Mouse (Mus musculus) CH12.LX (cell line): Measurements from ENCODE around the gene Sel1l. TPM values are rescaled to one million over a fixed set of nuclear protein-coding genes. Genes with fewer than 3 reads are reported as not detected.

ENCODE experiments used
- DNase-seq: peaks from one replicate; pipeline ENCODE4 v3.0.0-alpha.2; 2013; ENCODE audit errors: extremely low read depth
- H3K27ac ChIP-seq: 2 replicates; pipeline ENCODE4 v1.5.1; 2012; ENCODE audit warnings: low read depth, mild to moderate bottlenecking, control low read depth, moderate library complexity; ENCODE audit not compliant: insufficient read depth
- H3K27me3 ChIP-seq: replicated peaks from 2 replicates; pipeline ENCODE3; 2012; ENCODE audit warnings: inconsistent platforms
- H3K36me3 ChIP-seq, 2 experiments: replicated peaks in 1 of 2; 2 replicates each; pipeline versions ENCODE3 to v1.6.1; 2012; ENCODE audit warnings: inconsistent platforms in 1 of 2, low read length in 1 of 2, mild to moderate bottlenecking in 1 of 2, mixed read lengths in 1 of 2, moderate library complexity in 1 of 2; ENCODE audit not compliant: control insufficient read depth in 1 of 2, insufficient read depth in 1 of 2
- H3K4me1 ChIP-seq, 2 experiments: 2 replicates each; pipeline ENCODE4 v1.6.1; 2012; ENCODE audit warnings: inconsistent platforms in 1 of 2, moderate library complexity in 1 of 2; ENCODE audit not compliant: insufficient read depth in 2 of 2, control insufficient read depth in 1 of 2
- H3K4me2 ChIP-seq: 2 replicates; pipeline ENCODE4 v1.6.1; 2012; ENCODE audit warnings: low read depth, mild to moderate bottlenecking, control low read depth; ENCODE audit not compliant: poor library complexity, insufficient read depth, severe bottlenecking
- H3K4me3 ChIP-seq, 3 experiments: fragments of 150-350 bp in 1 of 3; sonication (generic) in 1 of 3; replicated peaks in 1 of 3; 2 replicates each; pipeline versions ENCODE3 to v1.5.1; 2011 to 2012; ENCODE audit warnings: low read depth in 2 of 3, low read length in 2 of 3, mild to moderate bottlenecking in 2 of 3, moderate library complexity in 2 of 3, control low read depth in 1 of 3, improper control_type of control experiment in 1 of 3, inconsistent platforms in 1 of 3, mixed read lengths in 1 of 3; ENCODE audit not compliant: poor library complexity in 1 of 3
- H3K79me2 ChIP-seq: replicated peaks from 2 replicates; pipeline ENCODE4 v1.6.1; 2012; ENCODE audit warnings: mild to moderate bottlenecking, moderate library complexity; ENCODE audit not compliant: control insufficient read depth, poor library complexity, insufficient read depth, severe bottlenecking; ENCODE audit errors: extremely low read depth
- H3K9ac ChIP-seq: 2 replicates; pipeline ENCODE4 v1.6.1; 2012; ENCODE audit warnings: low read depth, mild to moderate bottlenecking, control low read depth, moderate library complexity; ENCODE audit not compliant: insufficient read depth
- H3K9me3 ChIP-seq: replicated peaks from 2 replicates; pipeline ENCODE3; 2012; ENCODE audit warnings: low read length, inconsistent platforms, mixed read lengths
- BHLHE40 ChIP-seq: IDR thresholded peaks from 2 replicates; pipeline ENCODE4 v1.6.1; 2011; ENCODE audit warnings: mild to moderate bottlenecking, low read depth, low read length, improper control_type of control experiment
- CHD1 ChIP-seq: IDR thresholded peaks from 2 replicates; pipeline ENCODE4 v1.6.1; 2012; ENCODE audit warnings: low read depth, low read length, improper control_type of control experiment, inconsistent platforms
- CHD2 ChIP-seq: IDR thresholded peaks from 2 replicates; pipeline ENCODE4 v1.6.1; 2011; ENCODE audit warnings: low read length, improper control_type of control experiment
- E2F4 ChIP-seq: IDR thresholded peaks from 2 replicates; pipeline ENCODE4 v1.6.1; 2011; ENCODE audit warnings: low read depth, low read length, improper control_type of control experiment; ENCODE audit not compliant: insufficient replicate concordance
- ELF1 ChIP-seq: IDR thresholded peaks from 2 replicates; pipeline ENCODE4 v1.6.1; 2014; ENCODE audit warnings: low read depth, mild to moderate bottlenecking, inconsistent platforms, low read length, improper control_type of control experiment
- GABPA ChIP-seq: IDR thresholded peaks from 2 replicates; pipeline ENCODE4 v1.6.1; 2012; ENCODE audit warnings: low read depth, low read length, improper control_type of control experiment, inconsistent platforms; ENCODE audit not compliant: insufficient replicate concordance
- HCFC1 ChIP-seq: IDR thresholded peaks from 2 replicates; pipeline ENCODE4 v1.6.1; 2012; ENCODE audit warnings: low read depth, mild to moderate bottlenecking, inconsistent platforms, low read length, improper control_type of control experiment
- JUN ChIP-seq: IDR thresholded peaks from 2 replicates; pipeline ENCODE4 v1.6.1; 2011; ENCODE audit warnings: low read depth, mild to moderate bottlenecking, low read length, improper control_type of control experiment, moderate library complexity; ENCODE audit not compliant: insufficient read depth
- MAX ChIP-seq: IDR thresholded peaks from 2 replicates; pipeline ENCODE4 v1.6.1; 2011; ENCODE audit warnings: low read length, improper control_type of control experiment
- MAZ ChIP-seq: IDR thresholded peaks from 2 replicates; pipeline ENCODE4 v1.6.1; 2012; ENCODE audit warnings: low read depth, mild to moderate bottlenecking, inconsistent platforms, low read length, improper control_type of control experiment, moderate library complexity
- MXI1 ChIP-seq: IDR thresholded peaks from 2 replicates; pipeline ENCODE4 v1.6.1; 2011; ENCODE audit warnings: mild to moderate bottlenecking, low read depth, low read length, improper control_type of control experiment
- MYC ChIP-seq: IDR thresholded peaks from 2 replicates; pipeline ENCODE4 v1.6.1; 2011; ENCODE audit warnings: low read depth, mild to moderate bottlenecking, improper control_type of control experiment, low read length
- NRF1 ChIP-seq: IDR thresholded peaks from 2 replicates; pipeline ENCODE4 v1.6.1; 2014; ENCODE audit warnings: low read depth, mild to moderate bottlenecking, inconsistent platforms, low read length, improper control_type of control experiment, moderate library complexity
- POLR2A ChIP-seq: IDR thresholded peaks from 2 replicates; pipeline ENCODE4 v1.6.1; 2011; ENCODE audit warnings: low read depth, mild to moderate bottlenecking, improper control_type of control experiment, low read length
- POLR2AphosphoS2 ChIP-seq: IDR thresholded peaks from 2 replicates; pipeline ENCODE4 v1.6.1; 2011; ENCODE audit warnings: low read depth, low read length, improper control_type of control experiment
- TCF12 ChIP-seq: IDR thresholded peaks from 2 replicates; pipeline ENCODE4 v1.6.1; 2014; ENCODE audit warnings: low read depth, mild to moderate bottlenecking, inconsistent platforms, low read length, improper control_type of control experiment
- UBTF ChIP-seq: IDR thresholded peaks from 2 replicates; pipeline ENCODE4 v1.6.1; 2012; ENCODE audit warnings: low read depth, mild to moderate bottlenecking, inconsistent platforms, low read length, improper control_type of control experiment, moderate library complexity
- USF2 ChIP-seq: conservative IDR thresholded peaks from 2 replicates; pipeline ENCODE4 v1.6.1; 2011; ENCODE audit warnings: low read depth, low read length, improper control_type of control experiment
- ZC3H11A ChIP-seq: IDR thresholded peaks from 2 replicates; pipeline ENCODE4 v1.6.1; 2012; ENCODE audit warnings: low read depth, mild to moderate bottlenecking, inconsistent platforms, low read length, improper control_type of control experiment
- dilution Hi-C: fragments of 300-500 bp; cut with MboI; formaldehyde crosslinking; loops from 2 replicates; pipeline ENCODE4 v1.14.3; 2020; ENCODE audit warnings: low sequenced_read_pairs; ENCODE audit not compliant: extremely low pct_unique_long_range_greater_than_20kb, extremely low pct_ligation_motif_present
- in situ Hi-C: fragments of 300-500 bp; cut with MboI; formaldehyde crosslinking; loops from 3 replicates; pipeline ENCODE4 v1.14.3; 2019; ENCODE audit warnings: low sequenced_read_pairs, low pct_ligation_motif_present, low pct_unique_long_range_greater_than_20kb, mixed read lengths
- polyA plus RNA-seq: library from polyadenylated mRNA; unstranded; fragments of >175 nt; gene quantifications from 2 replicates; pipeline ENCODE4 v1.2.1, GENCODE M21; 2012; ENCODE audit warnings: low read depth; ENCODE audit not compliant: insufficient read length
- total RNA-seq, 2 experiments: library from RNA; depleted of rRNA; stranded (reverse); fragments of 300-350 nt in 1 of 2; fragments of >200 nt in 1 of 2; gene quantifications; 2 replicates each; pipeline ENCODE4 v1.2.3; 2012 to 2014

Sel1l gene
- total and polyA plus RNA-seq, 3 experiments = 46.6 to 155 (median 84.7) TPM

DNA sequence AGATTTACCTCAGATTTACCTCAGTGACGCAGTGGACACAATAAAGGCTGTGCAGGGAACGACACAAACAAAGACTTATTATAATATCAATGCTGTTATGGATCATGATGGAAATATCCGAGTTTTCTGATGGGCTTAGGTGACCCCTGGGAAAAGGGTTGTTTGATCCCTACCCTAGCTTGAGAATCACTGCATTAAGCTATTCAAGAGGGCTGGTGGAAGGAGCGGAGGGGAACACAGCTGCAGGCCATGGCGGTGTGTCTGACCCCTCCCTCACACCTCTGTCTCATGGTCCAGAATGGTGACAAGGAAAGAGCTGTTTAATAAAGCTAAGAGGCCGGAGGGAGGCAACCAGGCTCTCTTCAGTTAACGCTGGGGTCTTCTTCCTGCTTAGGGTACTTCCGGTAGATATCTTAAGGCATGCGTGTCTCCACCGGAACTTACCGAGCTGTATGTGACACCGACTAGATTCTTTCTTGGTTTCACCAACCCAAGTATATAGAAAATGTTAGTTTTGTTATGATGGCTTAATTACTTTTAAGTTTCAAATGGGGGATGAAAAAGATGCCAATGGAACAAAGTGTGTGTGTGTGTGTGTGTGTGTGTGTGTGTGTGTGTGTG is 46.3 kb downstream of the Sel1l start:
- dilution Hi-C loops = no loop called here
- H3K9me3 ChIP-seq = no peaks in the 10 kb centered on the region
- peak overlapping the region; percentile 99 for H3K27ac ChIP-seq
- H3K36me3 ChIP-seq = peaks cover 0 to 9% of the 10 kb centered on the region in 2 experiments
- peak overlapping the region; percentile 83 for H3K4me2 ChIP-seq
- peak; percentile 81 for DNase-seq
- in situ Hi-C loops = no loop called here
- H3K27me3 ChIP-seq = no peaks in the 10 kb centered on the region
- H3K4me3 ChIP-seq = peak overlapping the region in 2 of 3 experiments; percentile 29 to 38
- peak overlapping the region; percentile 59 for H3K9ac ChIP-seq
- H3K79me2 ChIP-seq = 0 out of 2 replicates have a peak, but pooled peaks cover 1% of the 10 kb centered on the region
- TF ChIP-seq HCFC1 (peak; percentile 72), MAZ (no peak), USF2 (no peak), ZC3H11A (no peak), ELF1 (peak; percentile 84), POLR2A (peak; percentile 41), NRF1 (peak; percentile 58; the same call in 1 of the 2 replicates), CHD1 (peak; percentile 90), UBTF (no peak)
- peaks cover 37 to 83% of the 10 kb centered on the region in 2 experiments for H3K4me1 ChIP-seq

- Histone ChIP-seq H3K4me3 (no peak overlapping the region), H3K9me3 (no peaks in the 10 kb centered on the region), H3K79me2 (no peaks in the 10 kb centered on the region), H3K4me1 (peaks cover 37 to 66% of the 10 kb centered on the region in 2 experiments), H3K36me3 (peaks cover 0 to 2% of the 10 kb centered on the region in 2 experiments), H3K4me2 (no peak overlapping the region), H3K9ac (no peak overlapping the region; the same call in 1 of the 2 replicates), H3K27ac (peak overlapping the region; percentile 99), H3K27me3 (no peaks in the 10 kb centered on the region)
- no peak for DNase-seq
- TF ChIP-seq POLR2AphosphoS2 (no peak), E2F4 (no peak), MYC (no peak), TCF12 (no peak), HCFC1 (no peak), MAX (no peak), POLR2A (no peak), CHD2 (no peak), BHLHE40 (no peak), MAZ (no peak), JUN (no peak), MXI1 (no peak), GABPA (no peak)
- dilution Hi-C loops = no loop called here
- in situ Hi-C loops = no loop called here
These were observed 48.0 kb downstream of the Sel1l start for GRCm38 (mm10) chr12:91800861-91801385.
